Mouse (Mus musculus): ENCODE measurements around the gene Olfr152.

Olfr152 gene

GRCm38 (mm10) chr2:87779183-87779582 lies at the start of gene Olfr152:
Gene Olfr152, plus strand, starts transcription at chr2:87779483.
- no peak for DNase-seq

- no peak for DNase-seq
Measured at GRCm38 (mm10) chr2:87739878-87740277, 39.4 kb upstream of the Olfr152 start, which contains the start of gene Olfr1138. Gene Olfr1138, minus strand, starts transcription at chr2:87739978.

DNA sequence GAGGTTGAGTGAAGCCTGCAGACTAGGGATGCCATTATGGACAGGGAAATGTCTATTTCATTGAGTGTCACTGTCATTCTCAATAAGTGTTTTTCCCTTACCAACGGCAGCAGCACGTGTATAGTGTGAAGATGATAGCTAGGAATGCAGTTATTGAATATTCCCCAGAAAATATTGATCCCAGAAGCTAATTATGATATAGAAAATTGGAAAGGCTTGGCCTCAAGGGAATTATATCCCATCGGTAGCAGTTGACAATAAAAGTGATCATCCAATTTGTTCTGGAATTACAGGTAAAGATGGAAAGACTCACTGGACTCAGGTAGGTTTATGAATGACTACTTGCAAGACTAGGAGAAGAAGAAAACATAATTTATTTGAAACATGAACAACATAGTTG lies 35.8 kb upstream of the Olfr152 start, which contains the start of gene Olfr1140:
Gene Olfr1140, plus strand, starts transcription at position 301 of the 400 bp plus-strand sequence.
- no peak for DNase-seq

DNA sequence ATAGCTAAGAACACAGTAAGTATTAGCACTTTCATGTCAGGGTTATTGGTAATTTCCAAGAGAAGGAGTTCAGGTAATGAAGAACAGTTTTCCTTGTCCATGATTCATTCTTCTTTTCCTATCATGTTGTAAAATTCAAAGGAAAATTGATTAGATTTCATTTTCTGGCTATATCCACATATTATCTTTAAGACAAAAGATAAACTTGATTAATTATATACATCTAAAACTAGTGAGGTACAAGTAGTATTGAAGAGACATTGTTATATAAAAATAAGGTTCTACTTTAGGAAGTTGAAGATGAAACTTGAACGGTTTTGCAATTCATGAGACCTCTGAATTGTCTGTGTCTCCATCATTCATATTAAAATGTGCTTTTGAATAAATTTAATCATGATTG lies 25.4 kb upstream of the Olfr152 start, which contains the start of gene Olfr1141:
Gene Olfr1141, minus strand, starts transcription at position 101 of the 400 bp plus-strand sequence.
- no peak for DNase-seq

DNA sequence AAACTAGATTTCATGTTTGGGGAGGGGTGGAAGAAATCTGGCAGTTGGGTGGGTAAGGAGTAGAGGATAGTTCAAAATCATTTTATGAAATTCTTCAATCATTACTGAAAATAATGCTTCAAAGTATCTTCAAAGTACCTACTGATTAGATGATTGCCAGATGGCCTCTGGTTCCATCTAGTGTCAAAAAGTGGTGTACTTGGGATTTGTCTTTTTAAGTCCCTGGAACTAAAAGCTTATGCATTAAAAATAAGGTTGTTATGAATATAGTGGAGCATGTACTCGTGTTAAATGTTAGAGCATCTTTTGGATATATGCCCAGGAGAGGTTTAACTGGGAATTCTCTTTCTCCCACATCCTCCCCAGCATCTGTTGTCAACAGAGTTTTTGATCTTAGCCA lies 3.1 kb upstream of the Olfr152 start:
- no peak for DNase-seq

GRCm38 (mm10) chr2:87800292-87800691 lies 21.0 kb downstream of the Olfr152 start, which contains the start of gene Olfr1143:
Gene Olfr1143, plus strand, starts transcription at chr2:87800592.
- no peak for DNase-seq

DNA sequence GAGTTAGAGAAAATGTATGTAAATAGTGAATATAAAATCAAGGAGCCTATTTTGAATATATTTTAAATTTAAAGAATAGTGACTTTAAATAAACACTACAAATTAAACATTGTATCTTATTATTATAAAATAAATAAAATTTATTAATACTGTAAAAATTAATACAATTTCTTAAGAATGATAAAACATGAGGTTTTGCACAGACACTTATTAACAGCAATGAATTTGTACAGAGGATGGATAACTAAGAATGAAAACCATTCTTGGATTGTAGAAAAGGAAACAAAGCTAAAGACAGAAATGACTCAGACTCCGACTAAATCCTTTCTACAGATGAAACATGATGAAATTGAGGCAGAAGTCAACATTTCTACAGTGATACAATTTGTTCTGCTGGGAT lies 30.2 kb downstream of the Olfr152 start, which contains the start of gene Olfr1145:
Gene Olfr1145, plus strand, starts transcription at position 301 of the 400 bp plus-strand sequence.
- no peak for DNase-seq

DNA sequence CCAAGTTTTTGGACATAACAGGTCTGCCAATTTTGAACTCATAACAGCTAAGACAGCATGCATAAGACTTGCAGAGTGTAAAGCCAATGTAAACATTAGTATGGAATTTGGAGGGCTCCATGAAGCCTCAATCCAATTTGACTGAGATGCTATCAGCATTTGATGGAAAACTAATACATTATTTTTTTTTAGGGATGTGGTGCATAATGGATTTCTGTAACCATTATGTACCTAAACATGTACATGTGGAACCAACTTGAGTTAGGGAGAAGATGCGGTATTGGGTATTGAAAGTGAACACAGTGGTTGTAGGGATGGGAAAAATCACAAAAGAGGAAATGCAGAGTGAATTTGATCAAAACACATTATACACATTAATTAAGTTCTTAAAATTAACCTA lies 51.0 kb downstream of the Olfr152 start, which contains the start of gene Olfr1148:
Gene Olfr1148, plus strand, starts transcription at position 301 of the 400 bp plus-strand sequence.
- no peak for DNase-seq

All from kidney, adult 11 months (tissue).